Mouse (Mus musculus) erythroblast, embryonic 14.5 days (primary cell): Measurements from ENCODE around the gene Tmem200a. TPM values are rescaled to one million over a fixed set of nuclear protein-coding genes. Genes with fewer than 3 reads are reported as not detected.

Experiments used
- H3K27me3 ChIP-seq: 2 replicates; pipeline ENCODE4 v1.6.1; 2012; ENCODE audit warnings: inconsistent platforms; ENCODE audit not compliant: control insufficient read depth
- H3K36me3 ChIP-seq: 2 replicates; pipeline ENCODE4 v1.6.1; 2012; ENCODE audit warnings: mild to moderate bottlenecking, inconsistent platforms; ENCODE audit not compliant: control insufficient read depth
- H3K4me1 ChIP-seq: 2 replicates; pipeline ENCODE4 v1.6.1; 2012; ENCODE audit warnings: inconsistent platforms; ENCODE audit not compliant: control insufficient read depth
- H3K4me3 ChIP-seq: replicated peaks from 2 replicates; pipeline ENCODE3; 2012; ENCODE audit warnings: moderate library complexity, mild to moderate bottlenecking, inconsistent platforms
- H3K9me3 ChIP-seq: 2 replicates; pipeline ENCODE4 v1.6.1; 2012; ENCODE audit warnings: low read length, inconsistent platforms, mixed read lengths; ENCODE audit not compliant: control insufficient read depth
- GATA1 ChIP-seq: IDR thresholded peaks from 2 replicates; pipeline ENCODE4 v1.6.1; 2012; ENCODE audit warnings: low read length, inconsistent platforms, mixed read lengths
- TAL1 ChIP-seq: IDR thresholded peaks from 3 replicates; pipeline ENCODE4 v1.6.1; 2012; ENCODE audit warnings: low read length, inconsistent platforms, mixed read lengths
- polyA plus RNA-seq: library from polyadenylated mRNA; stranded (reverse); fragments of >175 nt; gene quantifications from 2 replicates; pipeline ENCODE4 v1.2.3, GENCODE M21; 2012

Tmem200a gene
- polyA plus RNA-seq = not detected in 2 replicates

DNA sequence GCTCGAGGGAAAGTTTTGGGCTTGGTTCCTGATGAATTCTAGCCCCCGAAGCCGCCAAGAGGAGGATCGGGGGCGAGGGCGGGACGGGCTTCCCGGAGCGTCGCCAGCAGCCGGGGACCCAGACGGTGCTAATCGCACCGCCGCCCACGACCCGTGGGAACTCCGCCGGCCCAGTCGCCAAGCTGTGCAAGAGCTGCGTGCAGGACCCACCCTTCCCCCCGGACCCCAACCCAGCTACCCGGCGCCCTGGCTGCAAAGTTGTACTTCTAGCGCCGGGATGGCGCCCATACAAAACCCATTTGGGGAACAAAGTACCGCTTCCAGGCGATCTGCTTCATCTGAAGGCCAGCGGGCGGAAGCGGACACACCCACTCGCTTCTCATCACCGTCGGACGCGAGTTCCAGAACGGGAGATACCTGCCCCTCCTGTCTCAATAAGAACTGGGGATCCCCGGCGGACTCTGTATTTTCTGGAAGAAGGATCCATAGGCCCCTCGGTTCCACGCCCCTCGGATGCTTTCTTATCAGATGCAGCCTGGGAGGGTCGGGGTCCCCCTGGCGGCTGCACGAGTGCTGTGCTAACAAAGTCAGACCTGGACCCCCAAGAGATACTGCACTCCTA lies at the start of gene Tmem200a:
Gene Tmem200a, minus strand, starts transcription at position 532 of the 622 bp plus-strand sequence.
- H3K9me3 ChIP-seq = no peaks in the 10 kb centered on the region
- no peaks in the 10 kb centered on the region for H3K4me1 ChIP-seq
- no peak for TF ChIP-seq GATA1
- TF ChIP-seq TAL1 = no peak
- H3K36me3 ChIP-seq = no peaks in the 10 kb centered on the region
- H3K4me3 ChIP-seq = no peak within 1 kb of the TSS
- H3K27me3 ChIP-seq = peaks cover 29% of the 10 kb centered on the region

DNA sequence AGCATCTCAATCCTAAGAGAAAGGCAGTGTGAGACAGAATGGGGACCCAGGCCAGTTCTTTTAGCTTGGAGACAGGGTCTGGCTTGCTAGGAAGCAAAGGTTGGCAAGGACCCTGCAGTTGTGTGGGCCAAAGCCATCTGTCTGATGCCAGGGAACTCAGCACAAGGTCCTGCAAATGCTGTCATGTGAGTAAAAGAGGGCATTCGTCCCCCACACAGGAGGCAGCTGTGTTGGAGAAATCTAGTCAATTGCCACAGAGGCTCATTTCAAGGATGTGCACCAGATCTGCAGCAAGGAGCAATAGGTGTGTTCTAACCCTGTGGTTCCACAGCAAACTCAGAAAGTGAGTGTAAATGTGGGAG lies 41.0 kb upstream of the Tmem200a start:
- no peaks in the 10 kb centered on the region for H3K27me3 ChIP-seq
- H3K36me3 ChIP-seq = no peaks in the 10 kb centered on the region
- no peak overlapping the region for H3K4me3 ChIP-seq
- no peak for TF ChIP-seq GATA1
- TF ChIP-seq TAL1 = no peak
- H3K9me3 ChIP-seq = peaks cover 8% of the 10 kb centered on the region
- H3K4me1 ChIP-seq = no peaks in the 10 kb centered on the region

DNA sequence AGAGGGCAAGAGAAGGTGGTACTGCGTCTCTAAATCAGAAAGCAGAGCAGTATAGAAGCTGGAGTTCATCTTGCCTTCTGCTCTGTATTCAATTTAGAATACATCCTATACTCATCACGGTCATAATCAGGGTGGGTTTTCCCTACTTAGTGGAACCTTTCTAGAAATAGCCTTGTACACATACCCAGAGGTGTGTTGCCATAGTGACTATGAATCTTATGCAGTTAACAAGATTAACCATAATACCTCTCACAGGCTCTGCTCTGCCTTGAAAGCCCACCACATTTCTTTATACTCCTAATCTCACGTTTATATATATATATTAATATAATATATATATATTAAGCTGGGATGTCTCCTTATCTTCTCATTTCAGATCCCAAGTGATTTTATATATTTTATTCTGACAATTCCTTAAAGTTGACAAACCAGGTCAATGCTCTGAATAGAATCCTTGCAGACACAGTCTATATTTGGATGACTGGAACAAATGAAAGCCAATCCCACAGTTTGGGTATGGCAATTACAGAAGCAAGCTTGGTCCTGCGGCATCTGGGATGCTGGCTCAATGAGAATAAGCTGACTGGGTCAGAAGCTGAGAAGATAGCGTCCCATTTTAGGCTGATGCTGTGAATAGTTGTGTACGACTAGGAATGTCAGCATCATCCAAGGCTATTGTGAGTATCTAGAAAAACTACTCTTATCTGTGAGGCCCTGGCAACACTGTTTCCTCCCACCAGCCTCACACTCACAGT lies 40.4 kb upstream of the Tmem200a start:
- Histone ChIP-seq H3K36me3 (no peaks in the 10 kb centered on the region), H3K4me1 (no peaks in the 10 kb centered on the region), H3K9me3 (peaks cover 8% of the 10 kb centered on the region), H3K4me3 (no peak overlapping the region), H3K27me3 (no peaks in the 10 kb centered on the region)
- TF ChIP-seq GATA1 = no peak
- no peak for TF ChIP-seq TAL1

DNA sequence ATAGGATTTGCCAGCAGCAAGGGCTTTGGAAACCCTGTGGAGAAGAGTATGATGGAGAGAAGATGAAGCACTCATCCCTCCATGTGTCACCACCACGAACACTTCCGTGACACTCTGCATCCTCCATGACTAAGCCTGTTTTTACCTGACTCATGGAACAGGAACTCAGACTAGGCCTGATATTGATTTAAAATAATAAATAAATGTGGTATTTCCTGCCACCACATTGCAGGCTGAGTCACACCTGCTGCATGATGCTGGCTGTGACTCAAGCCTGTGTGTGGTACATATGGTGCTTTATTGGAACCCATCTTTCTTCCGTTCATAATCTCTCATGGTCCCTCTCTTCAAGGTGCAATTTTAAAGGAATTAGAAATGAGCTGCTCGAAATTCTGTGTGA lies 35.6 kb upstream of the Tmem200a start:
- H3K4me3 ChIP-seq = no peak overlapping the region
- H3K27me3 ChIP-seq = no peaks in the 10 kb centered on the region
- peaks cover 3% of the 10 kb centered on the region for H3K9me3 ChIP-seq
- H3K36me3 ChIP-seq = no peaks in the 10 kb centered on the region
- H3K4me1 ChIP-seq = no peaks in the 10 kb centered on the region
- TF ChIP-seq TAL1 (no peak), GATA1 (no peak)

DNA sequence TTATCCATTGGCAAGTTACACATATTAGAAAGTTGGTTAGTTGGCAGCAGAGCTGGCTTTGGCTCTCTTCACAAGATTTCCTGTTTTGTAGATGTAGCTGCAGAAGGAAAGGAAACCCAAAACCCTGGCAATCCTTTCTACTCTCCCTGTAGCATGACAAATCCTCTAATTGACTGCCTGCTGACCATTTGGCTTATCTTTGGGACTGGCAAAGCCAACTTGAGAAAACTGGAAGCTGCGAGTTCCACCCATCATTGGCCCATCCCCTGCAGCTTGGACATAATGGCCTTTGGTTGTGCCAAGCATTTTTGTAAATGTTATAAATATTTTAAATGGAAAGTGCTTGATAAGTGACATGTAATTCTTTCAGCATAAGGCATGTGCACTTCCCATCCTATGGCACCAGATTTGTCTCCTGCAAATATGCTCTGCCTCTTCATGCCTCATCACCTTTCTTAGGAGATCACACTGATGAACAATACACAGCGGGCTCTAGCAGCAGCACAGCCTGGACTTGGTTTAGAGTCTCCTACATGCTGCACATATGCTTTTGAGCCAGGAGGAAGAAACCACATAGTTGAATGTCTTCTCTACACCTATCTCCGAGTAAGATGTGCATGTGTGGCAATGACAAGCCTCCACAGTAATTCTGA lies 24.6 kb upstream of the Tmem200a start:
- Histone ChIP-seq H3K4me1 (no peaks in the 10 kb centered on the region), H3K9me3 (no peaks in the 10 kb centered on the region), H3K36me3 (no peaks in the 10 kb centered on the region)

DNA sequence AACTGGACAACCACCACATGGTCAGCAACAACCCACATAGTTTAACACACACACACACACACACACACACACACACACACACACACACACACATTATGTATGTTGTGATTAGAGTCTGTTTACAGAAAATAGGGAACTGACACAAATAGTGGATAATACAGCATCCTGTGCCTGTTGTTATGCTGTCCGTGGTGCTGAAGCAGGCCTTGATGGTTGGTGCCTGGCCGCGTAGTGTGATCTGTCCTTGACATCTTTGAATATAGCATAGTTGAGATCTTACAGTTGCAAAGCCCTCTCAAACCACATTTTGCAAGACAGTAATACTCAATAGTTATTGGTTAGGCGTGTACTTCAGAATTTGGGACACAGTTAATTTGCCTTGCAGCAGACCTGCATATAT lies 3.2 kb upstream of the Tmem200a start:
- TF ChIP-seq GATA1 (no peak), TAL1 (no peak)
- Histone ChIP-seq H3K36me3 (no peaks in the 10 kb centered on the region), H3K4me1 (no peaks in the 10 kb centered on the region), H3K4me3 (no peak overlapping the region), H3K9me3 (no peaks in the 10 kb centered on the region), H3K27me3 (peaks cover 26% of the 10 kb centered on the region)

More for the DNA sequence above, 24.6 kb upstream of the Tmem200a start:
- Histone ChIP-seq H3K27me3 (no peaks in the 10 kb centered on the region), H3K4me3 (no peak overlapping the region)
- TF ChIP-seq GATA1 (no peak), TAL1 (no peak)

DNA sequence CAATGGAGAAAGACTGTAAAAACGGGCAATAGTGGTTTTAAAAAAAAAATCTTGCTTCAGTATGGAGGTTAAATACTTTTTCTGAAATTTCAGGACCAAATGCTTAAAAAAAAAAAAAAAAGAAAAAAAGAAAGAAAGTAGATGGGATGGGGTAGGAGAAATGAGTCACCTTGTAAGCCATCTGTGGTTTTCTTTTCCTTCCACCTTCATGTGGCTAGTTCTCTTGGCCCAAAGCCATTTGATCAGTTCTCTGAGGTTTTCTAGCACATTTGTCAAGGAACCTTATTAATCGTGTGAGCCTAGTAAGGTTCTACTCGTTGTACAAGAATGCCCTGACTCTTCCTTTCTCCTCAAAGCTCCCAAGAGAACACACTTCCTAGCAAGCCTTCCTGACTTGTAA lies 826 bp upstream of the Tmem200a start:
- peaks cover 29% of the 10 kb centered on the region for H3K27me3 ChIP-seq
- H3K9me3 ChIP-seq = no peaks in the 10 kb centered on the region
- H3K4me1 ChIP-seq = no peaks in the 10 kb centered on the region
- no peak for TF ChIP-seq TAL1
- no peak for TF ChIP-seq GATA1
- H3K4me3 ChIP-seq = no peak overlapping the region
- no peaks in the 10 kb centered on the region for H3K36me3 ChIP-seq

DNA sequence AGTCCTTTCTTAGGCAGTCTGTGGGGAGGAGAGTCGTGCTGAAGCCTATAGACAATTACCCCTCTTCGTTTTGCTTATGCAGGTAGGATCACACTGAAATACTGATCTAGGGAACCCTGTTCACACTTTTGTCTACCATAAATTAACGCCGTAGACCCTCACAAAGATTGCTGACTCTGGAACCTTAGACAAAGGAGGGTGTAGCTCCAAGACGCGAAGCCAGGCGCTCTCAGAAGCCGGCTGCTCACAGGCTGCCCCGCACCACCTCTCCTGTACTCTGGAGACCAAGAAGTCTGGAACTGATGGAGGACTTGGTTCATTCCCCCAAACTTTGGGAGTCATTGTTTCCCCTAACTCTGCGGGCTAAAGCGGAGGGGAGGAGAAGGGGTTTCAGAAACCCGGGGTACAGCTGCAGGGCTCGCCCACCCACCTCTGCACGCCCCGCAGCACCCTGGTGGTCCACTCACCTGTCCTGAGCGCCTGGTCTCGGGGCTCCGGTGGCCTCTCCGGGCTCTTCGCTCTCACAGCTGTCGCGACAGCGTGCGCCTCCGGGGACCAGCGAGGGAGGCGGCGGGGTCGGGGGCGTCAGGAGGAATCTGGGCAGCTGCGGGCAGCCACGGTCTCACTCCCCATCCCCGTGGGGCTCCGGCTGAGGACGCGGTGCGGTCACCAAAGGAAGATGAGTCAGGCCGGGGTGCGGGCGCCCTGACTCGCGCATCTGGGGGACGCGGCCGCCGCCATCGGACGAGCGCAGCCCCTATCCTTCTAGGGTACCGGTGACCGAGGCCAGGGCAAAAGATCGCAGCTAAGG lies 976 bp downstream of the Tmem200a start, which contains the start of gene Gm9767:
Gene Gm9767, plus strand, starts transcription at position 585 of the 811 bp plus-strand sequence.
- no peaks in the 10 kb centered on the region for H3K4me1 ChIP-seq
- H3K4me3 ChIP-seq = no peak within 1 kb of the TSS
- no peaks in the 10 kb centered on the region for H3K36me3 ChIP-seq
- no peak for TF ChIP-seq GATA1
- H3K27me3 ChIP-seq = peaks cover 29% of the 10 kb centered on the region
- no peaks in the 10 kb centered on the region for H3K9me3 ChIP-seq

DNA sequence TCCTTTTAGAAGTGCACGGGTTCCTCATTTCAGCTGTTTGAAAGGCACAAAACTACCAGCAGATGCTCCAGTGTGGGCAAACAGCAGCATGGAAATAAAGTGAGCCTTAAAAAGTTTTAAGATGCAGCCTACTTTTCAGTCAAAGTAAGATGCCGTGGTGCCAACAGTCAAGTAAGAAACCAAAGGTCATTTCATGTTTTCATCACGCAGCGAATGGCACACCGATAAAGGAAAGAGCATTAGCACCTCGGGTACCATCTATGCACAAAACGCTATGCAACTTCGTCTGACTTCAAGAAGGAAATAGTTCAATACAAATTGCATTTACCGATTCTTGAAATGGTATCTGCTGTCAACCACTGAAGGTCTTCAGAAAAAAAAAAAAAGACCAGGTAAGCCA lies 1.9 kb downstream of the Tmem200a start:
- Histone ChIP-seq H3K4me3 (no peak overlapping the region), H3K36me3 (no peaks in the 10 kb centered on the region), H3K4me1 (no peaks in the 10 kb centered on the region), H3K27me3 (peaks cover 29% of the 10 kb centered on the region), H3K9me3 (no peaks in the 10 kb centered on the region)
- TF ChIP-seq GATA1 (no peak), TAL1 (no peak)
